Mouse (Mus musculus) retina, embryonic 14.5 days (tissue): ENCODE measurements around the gene Tacc2.
"Not testable (repeated sequence)": the region's sequence is repeated elsewhere in the genome, so short reads cannot be mapped to it uniquely, and the experiment has no call there.

Experiments
- DNase-seq: peaks from one replicate; pipeline ENCODE4 v3.0.0-alpha.2; 2015; ENCODE audit warnings: low spot score

Tacc2 gene

DNA sequence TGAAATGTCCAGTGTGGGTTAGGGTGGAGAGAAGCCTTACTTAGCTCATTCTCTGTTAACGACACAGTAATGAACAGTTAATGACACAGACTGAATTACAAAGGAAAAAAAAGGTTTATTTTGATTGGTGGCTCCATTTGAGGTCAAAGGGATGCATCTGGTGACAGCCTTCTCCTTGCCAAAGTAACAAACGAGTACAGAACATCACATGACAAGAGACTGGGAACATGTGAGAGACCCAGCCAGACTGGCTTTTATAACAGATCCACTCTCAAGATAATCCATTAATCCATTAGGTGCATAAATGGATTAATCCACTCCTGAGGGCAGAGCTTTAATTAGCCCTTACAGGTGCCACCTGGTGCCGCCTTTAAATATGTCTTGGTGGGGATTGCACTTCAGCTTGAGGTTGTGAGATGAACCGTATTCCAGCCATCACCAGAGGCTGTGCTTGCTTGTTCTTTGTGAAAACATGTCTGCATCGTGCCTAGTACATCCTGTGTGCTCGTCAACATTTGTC, 75.9 kb downstream of the Tacc2 start:
- DNase-seq, result no peak

DNA sequence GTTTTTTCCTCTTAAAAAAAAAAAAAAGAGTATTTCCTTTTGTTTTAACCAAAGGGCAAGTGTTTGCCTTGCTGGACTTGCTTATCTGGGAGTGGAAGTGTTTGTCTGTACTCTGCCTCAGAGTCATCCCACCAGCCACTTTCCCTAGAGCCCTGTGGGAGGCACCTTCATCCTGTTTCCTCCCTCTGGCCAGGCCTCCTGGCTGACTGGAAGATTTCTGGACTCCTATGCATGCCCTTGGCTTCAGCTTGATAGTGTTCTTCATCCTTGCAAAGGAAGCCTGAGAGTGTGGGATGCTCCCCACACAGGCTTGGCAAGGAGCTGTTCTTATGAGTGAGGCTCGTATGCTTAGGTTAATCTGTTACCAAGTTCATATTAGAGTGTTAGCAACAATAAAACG, 77.3 kb downstream of the Tacc2 start:
- DNase-seq, result no peak

DNA sequence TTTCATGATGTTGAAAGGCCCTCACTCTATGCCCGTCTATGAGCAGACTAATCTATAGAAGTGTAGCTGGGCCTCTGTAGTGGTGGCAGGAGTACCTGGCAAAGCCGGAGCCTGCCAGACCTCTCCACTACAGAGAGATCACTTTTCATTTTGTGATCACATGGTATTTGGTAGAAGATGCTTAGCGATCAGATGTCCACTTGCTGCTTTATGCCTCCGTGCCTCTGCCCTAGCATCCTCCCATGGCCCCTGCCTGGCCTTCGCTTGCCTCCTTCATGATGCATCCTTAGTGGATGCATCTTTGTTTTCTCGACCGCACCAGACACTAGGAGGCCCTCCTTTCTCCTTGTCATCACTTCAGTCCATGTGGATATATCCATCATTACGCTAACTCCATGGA, 79.7 kb downstream of the Tacc2 start:
- no peak for DNase-seq

DNA sequence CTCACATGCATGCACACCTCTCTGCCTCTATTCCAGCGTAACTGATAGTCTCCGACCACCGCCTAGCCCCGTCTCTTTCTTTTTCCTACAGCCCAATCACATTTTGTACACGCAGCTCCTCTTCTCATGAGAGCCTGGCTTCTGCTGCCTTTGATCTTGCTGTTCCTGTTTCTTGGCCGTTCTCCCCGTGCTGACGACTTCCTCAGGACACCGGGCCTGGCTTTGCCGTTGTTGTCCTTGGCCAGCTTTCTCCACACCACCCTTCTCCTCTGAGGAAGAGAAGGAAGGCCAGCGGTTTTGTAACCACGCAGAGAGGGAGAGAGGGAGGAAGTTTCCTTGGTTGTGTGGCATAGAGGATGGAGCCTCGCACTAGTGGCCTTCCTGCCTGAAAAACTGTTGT, 80.5 kb downstream of the Tacc2 start:
- DNase-seq, result no peak

DNA sequence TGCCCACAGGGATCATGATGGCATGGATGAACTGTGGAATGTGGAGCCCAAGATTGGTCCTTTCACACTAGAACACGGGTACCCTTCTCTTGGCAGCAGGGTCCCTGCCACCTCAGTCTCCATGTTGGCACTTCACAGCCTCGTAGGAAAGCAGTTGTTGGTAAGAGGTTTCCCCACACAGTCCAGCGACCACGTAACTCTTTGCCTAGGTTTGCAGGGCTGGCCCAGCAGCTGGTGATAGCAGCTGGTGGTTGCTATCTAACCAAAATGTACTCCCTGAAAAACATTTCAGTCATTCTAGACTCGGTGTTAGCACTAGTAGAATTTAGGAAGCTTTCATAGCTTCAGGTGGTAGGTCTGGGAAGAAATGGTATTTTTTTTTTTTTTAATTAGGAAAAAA, 81.9 kb downstream of the Tacc2 start:
- DNase-seq, result no peak

DNA sequence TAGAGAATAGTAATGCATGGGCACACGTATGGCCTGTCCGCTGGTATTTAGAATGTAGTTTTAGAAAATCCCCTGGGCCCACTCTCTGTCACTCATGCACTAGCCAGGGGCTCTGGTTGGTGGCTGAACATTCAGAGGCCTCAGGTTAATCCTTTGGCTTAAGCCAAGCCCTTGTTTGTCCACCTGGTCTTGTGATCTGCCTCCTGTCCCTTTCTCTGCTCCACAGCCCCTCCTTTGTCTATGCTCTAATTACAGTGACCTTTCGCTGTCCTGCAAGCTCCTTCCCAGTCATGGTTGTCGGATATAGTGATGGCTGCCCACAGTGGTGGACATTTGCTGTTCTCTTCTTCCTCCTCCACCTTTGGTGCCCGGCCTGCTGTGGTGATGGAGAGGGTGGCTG, 85.0 kb downstream of the Tacc2 start:
- DNase-seq, result no peak

DNA sequence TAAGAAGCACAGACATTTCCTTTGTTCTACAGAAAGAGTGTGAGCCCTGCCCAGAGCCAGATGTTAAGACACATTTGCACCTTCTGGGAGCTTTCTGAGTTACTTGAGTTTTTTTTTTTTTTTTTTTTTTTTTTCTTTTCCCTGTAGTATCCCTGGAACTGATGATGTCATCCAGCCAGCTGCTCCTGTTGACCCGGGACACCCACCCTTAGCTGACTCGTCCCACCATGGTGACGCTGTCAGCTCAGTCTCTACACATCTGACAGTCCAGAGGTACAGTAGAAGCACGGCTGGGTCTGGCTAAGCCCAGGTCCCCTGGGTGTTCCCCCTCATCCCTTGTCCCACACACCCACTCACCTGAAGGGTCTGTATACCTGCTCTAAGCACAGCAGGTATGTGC, 85.6 kb downstream of the Tacc2 start:
- DNase-seq, result no peak

DNA sequence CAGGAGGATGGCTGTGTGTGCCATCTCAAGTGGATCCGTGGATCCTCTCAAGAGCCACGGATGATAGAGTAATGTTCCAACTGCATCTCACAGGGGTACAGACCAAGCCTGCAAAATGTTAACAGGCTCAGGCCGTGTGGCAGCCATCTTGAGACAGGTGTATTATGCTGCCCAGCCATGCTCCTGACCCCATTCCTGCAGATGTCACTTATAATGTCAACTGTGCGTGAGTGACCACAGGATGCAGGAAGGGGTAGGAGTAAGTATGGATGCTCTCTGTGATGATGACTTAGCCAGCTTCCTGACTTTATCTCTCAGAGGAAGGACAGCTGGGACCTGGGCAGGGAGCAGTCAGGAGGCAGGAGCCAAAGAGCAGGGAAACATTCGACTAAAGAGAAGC, 86.8 kb downstream of the Tacc2 start:
- DNase-seq, result no peak

DNA sequence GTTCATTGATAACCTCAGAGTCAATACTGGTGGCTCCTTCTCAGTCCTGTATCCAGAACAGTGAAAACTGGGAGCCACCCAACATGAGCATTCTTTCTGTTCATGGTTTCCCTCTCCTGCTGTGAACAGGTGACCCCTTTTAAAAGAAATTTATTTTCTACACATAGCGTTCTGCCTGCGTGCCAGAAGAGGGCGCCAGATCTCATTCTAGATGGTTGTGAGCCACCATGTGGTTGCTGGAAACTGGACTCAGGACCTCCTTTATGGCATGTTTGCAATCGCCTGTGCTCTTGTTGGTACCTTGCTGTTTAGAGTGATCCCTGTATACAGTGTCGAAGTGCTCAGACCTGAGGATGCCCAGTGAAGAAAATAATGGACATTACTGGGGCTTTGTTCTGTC, 87.4 kb downstream of the Tacc2 start:
- DNase-seq, result no peak

DNA sequence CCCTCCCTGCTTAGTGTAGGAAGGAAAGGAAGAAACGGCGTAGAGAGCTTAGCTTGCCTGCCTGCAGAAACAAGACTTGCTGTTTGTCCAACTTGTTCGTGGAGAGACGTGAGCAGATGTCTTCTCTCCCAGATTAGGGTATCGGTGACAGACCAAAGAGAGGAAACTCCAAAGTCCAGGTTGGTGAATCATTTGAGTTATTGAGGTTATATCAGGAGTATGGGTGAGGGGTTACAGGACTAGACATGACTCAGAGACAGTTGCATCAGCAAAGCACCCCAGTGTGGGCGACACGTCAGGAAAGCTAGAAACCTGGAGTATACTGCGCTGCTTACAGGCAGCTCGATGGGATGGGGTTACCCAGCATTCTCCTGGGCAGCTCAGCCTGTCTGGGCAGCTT, 88.1 kb downstream of the Tacc2 start:
- no peak for DNase-seq

DNA sequence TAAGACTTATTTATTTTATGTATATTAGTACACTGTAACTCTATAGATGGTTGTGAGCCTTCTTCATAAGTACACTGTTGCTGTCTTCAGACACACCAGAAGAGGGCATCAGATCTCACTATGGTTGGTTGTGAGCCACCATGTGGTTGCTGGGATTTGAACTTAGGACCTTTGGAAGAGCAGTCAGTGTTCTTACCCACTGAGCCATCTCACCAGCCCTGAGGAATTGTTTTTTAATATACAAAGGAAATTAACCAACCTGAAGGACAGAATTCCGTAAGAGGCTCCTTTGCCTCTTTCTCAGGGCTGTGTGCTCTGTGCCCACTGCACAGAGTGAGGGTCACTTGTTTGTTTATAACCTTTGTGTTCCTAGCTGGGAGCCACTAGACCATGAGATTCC, 90.8 kb downstream of the Tacc2 start:
- not testable (repeated sequence) for DNase-seq

DNA sequence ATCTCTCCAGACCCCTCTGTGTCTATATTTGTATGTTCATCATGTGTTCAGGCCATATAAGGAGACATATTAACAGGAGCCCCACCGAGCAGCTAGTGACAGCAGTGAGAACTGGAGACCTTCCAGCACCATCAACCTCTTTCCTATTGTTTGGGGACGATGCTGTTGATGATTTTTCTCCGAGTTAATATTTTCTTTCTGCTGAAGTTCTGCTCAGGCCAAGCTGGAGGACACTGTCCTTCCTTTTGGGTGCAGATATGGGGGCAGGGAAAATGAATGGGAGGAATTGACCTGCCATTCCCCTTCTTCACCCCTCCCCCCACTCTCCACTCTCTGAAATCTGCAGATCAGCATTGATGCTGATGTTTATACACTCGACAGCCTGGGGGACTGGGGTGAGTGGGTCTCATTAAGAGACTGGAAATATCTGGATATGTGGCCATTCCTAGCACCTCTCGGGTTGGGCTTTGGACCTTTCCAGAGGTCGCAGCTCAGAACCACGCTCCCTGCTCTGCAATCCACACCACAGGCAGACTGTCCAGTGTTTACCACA, 91.6 kb downstream of the Tacc2 start:
- DNase-seq, result no peak

DNA sequence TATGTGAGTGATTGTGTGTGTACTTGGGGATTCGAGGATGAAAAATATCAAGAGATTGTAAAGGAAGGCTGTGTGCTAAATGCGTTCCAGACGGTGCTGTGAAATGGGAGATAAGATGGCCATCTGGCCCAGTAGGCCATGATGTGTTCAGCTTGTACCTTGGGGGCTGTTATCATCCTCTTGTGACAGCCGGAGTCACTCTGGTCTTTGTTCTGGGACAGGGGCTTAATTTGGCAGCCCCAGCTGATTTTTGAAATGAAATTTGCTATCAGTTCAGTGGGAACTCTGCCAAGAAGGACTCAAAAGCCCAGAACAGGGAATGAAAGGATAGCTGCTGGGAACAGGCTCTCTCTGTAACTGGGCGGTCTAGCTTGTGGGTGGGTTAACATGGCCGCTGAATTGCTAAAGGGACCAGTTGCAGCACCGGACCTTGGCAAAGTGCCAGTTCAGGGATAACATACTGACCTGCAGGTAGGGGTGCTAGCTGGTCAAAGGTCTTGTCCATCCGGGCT, 92.2 kb downstream of the Tacc2 start:
- no peak for DNase-seq

DNA sequence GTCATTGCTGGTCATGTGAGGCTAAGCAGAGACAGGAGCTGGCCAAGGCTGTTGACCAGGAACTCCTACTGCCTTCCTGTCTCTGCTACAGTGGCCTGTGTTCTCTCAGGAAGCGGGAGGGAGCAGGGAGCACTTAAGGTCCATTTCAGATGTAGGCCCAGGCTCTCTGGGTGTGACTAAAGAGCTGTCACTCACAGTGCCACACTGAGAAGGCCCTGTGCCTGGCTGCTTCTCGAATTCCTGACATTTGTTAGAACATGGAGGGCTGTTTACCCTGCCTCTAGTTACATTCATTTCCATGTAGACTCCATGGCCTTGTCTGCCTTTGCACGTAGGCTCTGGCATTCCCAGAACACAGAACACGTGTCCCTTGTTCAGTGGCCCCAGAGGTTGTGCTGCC, 93.1 kb downstream of the Tacc2 start:
- DNase-seq, result no peak

DNA sequence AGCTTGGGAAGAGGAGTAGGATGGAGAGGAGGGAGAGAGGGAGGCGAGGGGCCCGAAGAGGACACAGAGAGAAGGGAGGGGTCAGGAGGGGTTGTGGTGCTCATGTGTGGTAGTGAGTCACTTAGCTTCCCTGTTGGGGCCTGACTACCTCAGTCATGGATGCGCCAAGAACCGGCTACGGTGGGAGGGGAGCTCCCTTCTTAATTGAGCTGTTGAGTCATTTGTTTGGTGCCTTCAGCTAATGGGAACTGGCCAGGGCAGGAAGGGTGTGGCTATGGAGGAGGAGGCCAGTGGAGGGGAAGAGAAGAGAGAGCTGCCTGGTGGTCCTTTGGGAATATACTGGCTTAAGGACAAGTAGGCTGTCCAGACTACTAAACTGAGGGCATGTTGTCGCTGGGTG, 94.1 kb downstream of the Tacc2 start:
- no peak for DNase-seq

DNA sequence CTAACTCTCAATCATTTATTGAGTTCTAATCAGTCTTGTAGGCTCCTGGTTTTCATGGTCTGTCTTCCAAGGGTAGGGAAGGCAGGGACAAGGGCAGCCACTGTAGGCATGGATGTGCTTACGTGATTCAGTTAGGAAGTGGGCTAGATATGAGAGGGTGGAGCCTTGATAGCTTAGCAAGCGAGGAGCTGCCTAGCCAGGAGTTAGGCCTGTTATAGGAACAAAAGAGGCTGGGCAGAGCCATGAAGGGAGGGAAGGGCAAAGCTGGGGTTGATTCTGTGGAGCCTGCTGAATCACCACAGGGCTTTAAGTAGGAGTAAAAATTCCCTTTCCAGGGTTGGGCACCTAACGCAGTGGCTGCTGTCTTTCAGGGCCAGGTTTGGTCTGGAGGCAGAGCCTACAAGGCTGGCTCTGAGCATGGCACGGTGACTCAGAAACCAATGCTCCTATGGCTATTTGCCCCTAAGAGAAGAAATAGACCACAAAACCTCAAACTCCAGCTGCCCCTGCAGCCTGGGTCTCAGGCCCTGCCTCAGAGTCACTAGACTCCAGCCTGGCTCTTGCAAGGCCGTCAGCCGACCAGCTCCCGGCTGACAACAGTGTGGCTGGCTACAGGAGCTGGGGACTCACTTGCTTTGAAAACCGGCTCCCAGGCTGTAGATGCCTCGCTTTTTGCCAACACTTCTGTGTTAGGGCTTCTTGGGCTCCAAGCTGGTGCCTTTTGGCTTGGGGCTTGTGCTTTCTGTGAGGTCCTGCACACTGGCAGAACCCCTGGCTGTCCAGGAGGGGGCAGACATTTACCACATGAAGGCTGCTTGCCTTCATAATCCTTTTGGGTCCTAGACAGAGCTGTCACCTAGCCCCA, 96.2 kb downstream of the Tacc2 start:
- DNase-seq, result peak; percentile 79

DNA sequence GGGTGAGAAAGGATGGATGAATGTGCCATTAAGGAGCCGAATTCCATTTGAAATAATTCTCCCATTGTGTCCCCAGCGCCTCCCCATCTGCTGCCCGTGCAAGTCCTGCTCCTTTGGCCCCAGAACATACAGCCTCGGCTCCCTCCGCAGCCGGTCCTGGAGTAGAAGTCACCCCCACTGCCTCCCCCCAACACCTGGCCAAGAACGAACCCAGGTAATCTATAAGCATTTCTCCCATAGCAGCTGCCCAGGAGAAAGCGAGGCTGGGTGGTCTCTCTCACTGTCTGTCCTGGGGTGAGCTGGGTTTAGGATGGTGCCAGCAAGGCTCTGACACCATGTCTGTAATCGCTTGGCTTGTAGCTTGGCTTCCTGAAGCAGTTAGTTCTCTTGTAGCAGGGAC, 97.3 kb downstream of the Tacc2 start:
- no peak for DNase-seq

DNA sequence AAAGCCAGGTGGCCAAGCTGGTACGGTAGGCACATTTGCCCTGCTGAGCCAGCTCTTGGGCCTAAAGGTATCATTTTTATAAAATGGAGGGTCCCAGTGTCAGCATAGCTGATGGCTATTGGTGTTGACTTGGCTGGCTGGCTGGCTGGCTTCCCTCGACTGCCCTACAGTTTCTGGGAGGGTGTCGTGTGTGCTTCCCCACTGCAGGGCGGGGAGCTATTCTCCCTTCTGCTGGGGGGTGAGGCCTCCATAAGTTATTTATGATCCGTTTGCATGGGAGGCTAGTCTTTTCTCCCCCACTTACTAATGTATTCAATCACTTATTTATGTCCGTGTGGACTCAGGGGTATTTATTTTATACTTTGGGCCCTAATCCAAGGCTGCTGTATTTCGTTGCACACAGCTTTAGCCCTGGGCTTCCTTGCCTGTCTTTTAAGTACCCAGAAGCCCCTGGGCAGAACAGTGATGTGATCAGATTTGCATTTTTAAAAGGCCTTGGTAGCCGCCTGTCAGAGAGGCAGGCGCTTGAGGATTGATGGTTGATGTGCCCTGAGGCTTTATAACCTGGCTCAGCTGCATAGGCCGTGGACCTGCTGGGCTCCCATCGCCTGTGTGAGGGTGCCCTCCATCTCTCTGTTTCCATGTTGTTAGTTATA, 99.8 kb downstream of the Tacc2 start:
- peak; percentile 51 for DNase-seq

DNA sequence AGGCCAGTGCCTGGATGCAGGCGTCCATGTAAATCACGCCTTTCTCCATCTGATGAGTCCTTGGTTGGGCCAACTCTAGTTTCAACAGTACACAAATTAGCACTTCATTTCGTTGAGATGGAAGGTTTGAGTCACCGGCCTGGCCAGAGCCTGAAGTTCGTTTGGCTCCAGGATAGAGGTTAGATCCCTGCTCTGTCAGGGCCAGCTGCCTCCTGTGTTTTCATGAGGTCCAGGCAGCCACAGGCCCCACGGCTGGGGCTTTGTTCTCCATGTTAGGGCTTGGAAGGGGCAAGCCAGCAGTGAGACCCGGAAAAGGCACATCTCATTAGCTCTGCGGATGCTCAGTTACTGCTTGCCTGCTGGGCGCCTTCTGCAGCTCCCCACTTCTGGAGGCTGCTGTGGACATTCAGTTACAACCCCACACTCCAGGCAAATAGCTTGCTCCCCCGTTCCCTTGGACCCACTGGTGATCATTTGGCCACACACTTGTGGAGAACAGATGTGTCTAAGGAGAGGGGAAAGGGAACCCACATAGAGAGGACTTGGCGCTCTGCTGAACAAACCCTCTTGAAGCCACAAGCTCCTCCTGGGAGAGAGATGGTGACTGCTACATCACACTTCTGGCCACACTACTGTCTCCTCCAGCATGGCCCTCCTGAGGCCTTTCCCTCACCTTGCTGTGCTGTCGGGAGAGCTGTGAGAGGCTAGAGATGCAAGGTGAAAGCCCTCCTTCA, 100.5 kb downstream of the Tacc2 start:
- no peak for DNase-seq

DNA sequence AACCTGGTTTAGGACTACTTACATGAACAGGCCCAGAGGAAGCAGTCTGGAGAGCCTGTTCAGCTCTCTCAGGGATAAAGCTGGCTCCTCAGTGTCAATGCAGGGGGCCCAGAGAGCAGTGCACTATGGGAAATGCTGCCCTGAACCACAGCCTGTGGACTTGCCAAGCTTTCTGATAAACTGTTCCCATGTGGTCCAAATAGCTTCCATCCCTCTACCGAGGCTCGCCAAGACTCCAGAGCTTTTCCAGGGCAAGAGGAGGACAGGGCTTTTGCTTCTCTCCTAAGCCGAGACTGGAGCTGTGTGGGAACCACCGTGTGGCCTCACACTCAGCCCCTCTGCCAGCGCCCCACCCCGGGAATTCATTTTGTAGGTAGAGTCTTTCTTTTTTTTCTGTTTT, 101.2 kb downstream of the Tacc2 start:
- no peak for DNase-seq

DNA sequence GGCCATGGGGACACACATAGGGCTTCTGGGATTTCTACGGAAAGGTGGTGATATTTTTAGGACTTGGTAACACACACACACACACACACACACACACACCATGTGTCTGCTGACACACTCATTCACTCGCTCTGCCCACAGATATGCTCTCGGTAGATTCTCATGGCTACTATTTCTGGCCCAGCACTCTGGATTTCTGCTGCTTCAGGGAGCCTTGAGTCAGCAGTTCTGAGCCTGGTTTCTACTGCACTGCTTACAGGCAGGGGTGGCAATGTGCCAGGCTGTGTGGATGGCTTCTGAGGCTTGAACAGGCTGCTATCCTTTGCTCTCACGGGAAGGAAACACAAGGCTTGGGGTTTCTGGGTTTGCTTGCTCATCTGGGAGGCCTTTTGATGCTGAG, 104.6 kb downstream of the Tacc2 start:
- no peak for DNase-seq

DNA sequence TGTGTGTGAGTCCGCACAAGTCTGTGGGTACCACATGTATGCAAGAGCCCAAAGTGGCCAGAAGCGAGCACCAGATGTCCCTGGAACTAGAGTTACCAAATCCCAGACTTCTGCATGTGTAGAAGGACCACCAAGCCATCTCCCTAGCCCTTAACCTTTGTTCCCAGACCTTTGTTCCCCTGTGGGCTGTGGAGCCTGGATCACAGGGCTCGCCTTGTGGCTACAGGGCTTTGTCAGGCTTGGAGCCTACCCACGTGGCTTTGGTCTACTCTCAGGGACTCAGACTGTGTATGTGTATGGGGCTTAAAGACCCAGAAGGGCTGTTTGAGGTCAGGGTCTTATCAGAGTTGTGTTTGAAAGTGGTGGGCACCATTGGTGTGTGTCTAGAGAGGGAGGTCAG, 111.4 kb downstream of the Tacc2 start:
- DNase-seq, result no peak
